Mouse (Mus musculus) spleen, adult 2 months (tissue): ENCODE measurements around the gene Eif4g3. TPM values are rescaled to one million over a fixed set of nuclear protein-coding genes. Genes with fewer than 3 reads are reported as not detected.

Experiments
- DNase-seq, 2 experiments: peaks; one replicate each; pipeline versions ENCODE4 v3.0.0 to v3.0.0-alpha.2; 2012 to 2021; ENCODE audit warnings: low spot score in 2 of 2, low read depth in 1 of 2
- H3K27ac ChIP-seq: fragments of 200-500 bp; 2 replicates; pipeline ENCODE4 v1.5.1; 2012; ENCODE audit warnings: low read length, inconsistent platforms; ENCODE audit not compliant: insufficient read depth
- H3K27me3 ChIP-seq: fragments of 200-500 bp; 2 replicates; pipeline ENCODE4 v1.6.1; 2012; ENCODE audit warnings: mild to moderate bottlenecking, moderate library complexity, low read length, inconsistent platforms; ENCODE audit not compliant: control insufficient read depth, insufficient read depth
- H3K36me3 ChIP-seq: fragments of 200-500 bp; 2 replicates; pipeline ENCODE4 v1.6.1; 2012; ENCODE audit warnings: mild to moderate bottlenecking, low read length, inconsistent platforms; ENCODE audit not compliant: control insufficient read depth, insufficient read depth
- H3K4me1 ChIP-seq: fragments of 200-500 bp; 2 replicates; pipeline ENCODE4 v1.6.1; 2011; ENCODE audit warnings: inconsistent platforms; ENCODE audit not compliant: control insufficient read depth, insufficient read depth, insufficient read length
- H3K4me3 ChIP-seq: fragments of 200-500 bp; 2 replicates; pipeline ENCODE4 v1.5.1; 2011; ENCODE audit warnings: mild to moderate bottlenecking, inconsistent platforms; ENCODE audit not compliant: insufficient read depth, insufficient read length; ENCODE audit errors: extremely low read depth
- CTCF ChIP-seq: fragments of 200-500 bp; IDR thresholded peaks from 2 replicates; pipeline ENCODE4 v1.5.1; 2011; ENCODE audit warnings: mild to moderate bottlenecking, inconsistent platforms; ENCODE audit not compliant: insufficient read depth, insufficient read length, insufficient replicate concordance; ENCODE audit errors: extremely low read depth
- POLR2A ChIP-seq: fragments of 200-500 bp; IDR thresholded peaks from 2 replicates; pipeline ENCODE4 v1.6.1; 2011; ENCODE audit warnings: low read depth, low read length, inconsistent platforms
- WGBS: fragments of 180-500 bp; shearing (Covaris S2); methylation state at CpG from one replicate; pipeline ENCODE4 v1.1.7; 2018; 5-methylcytosine and 5-hydroxymethylcytosine counted together
- polyA plus RNA-seq: library from polyadenylated mRNA; depleted of rRNA; stranded (reverse); fragments of >200 nt; gene quantifications from 2 replicates; pipeline ENCODE4 v1.2.3, GENCODE M21; 2012

Gene Eif4g3
- polyA plus RNA-seq, 1 experiment: 48.9 TPM

DNA sequence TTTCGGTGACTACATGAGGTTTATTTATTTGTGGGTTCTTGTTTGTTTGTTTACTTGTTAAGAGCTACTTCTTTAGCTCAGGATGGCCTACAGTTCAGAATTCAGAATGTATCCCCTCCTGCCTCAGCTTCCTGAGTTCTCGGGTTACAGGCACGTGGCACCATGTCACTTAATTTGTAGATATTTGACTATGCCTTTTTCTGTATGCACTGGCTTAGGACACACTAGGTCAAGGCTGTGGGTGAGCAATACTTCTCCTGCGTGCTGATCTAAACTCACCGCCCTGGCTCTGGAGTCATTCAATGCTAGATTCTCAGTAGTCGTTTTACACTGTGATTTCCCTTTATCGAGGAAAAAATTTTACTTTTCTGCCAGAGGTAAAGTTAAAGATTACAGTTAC, 227.9 kb downstream of the Eif4g3 start:
- Histone ChIP-seq H3K36me3 (peaks cover 17% of the 10 kb centered on the region), H3K4me3 (no peak overlapping the region), H3K27me3 (no peaks in the 10 kb centered on the region), H3K27ac (no peak overlapping the region), H3K4me1 (peaks cover 22% of the 10 kb centered on the region)
- DNase-seq: no peak
- WGBS: 53% methylated on average over 7 of the region's 7 CpGs
- no peak for TF ChIP-seq POLR2A
- no peak for TF ChIP-seq CTCF

- Histone ChIP-seq H3K4me1 (peaks cover 22% of the 10 kb centered on the region), H3K27me3 (no peaks in the 10 kb centered on the region)
Measured at GRCm38 (mm10) chr4:138221406-138221805, 228.6 kb downstream of the Eif4g3 start.

GRCm38 (mm10) chr4:138222396-138222795, 229.6 kb downstream of the Eif4g3 start:
- DNase-seq: no peak
- Histone ChIP-seq H3K4me3 (no peak overlapping the region), H3K36me3 (peaks cover 30% of the 10 kb centered on the region), H3K27ac (peak overlapping the region; percentile 64), H3K27me3 (no peaks in the 10 kb centered on the region), H3K4me1 (peaks cover 22% of the 10 kb centered on the region)
- 45% methylated on average over 5 of the region's 5 CpGs for WGBS
- no peak for TF ChIP-seq POLR2A
- TF ChIP-seq CTCF: no peak

More at GRCm38 (mm10) chr4:138221406-138221805, 228.6 kb downstream of the Eif4g3 start:
- no peak overlapping the region for H3K4me3 ChIP-seq
- WGBS: 67% methylated on average over 5 of the region's 5 CpGs
- H3K36me3 ChIP-seq: peaks cover 24% of the 10 kb centered on the region
- H3K27ac ChIP-seq: no peak overlapping the region; the same call in 1 of the 2 replicates
- DNase-seq: no peak
- TF ChIP-seq CTCF (no peak), POLR2A (no peak)

GRCm38 (mm10) chr4:138223623-138224022, 230.8 kb downstream of the Eif4g3 start:
- whole genome bisulfite sequencing: 29% methylated on average over 10 of the region's 10 CpGs
- H3K4me1 ChIP-seq: peaks cover 18% of the 10 kb centered on the region

DNA sequence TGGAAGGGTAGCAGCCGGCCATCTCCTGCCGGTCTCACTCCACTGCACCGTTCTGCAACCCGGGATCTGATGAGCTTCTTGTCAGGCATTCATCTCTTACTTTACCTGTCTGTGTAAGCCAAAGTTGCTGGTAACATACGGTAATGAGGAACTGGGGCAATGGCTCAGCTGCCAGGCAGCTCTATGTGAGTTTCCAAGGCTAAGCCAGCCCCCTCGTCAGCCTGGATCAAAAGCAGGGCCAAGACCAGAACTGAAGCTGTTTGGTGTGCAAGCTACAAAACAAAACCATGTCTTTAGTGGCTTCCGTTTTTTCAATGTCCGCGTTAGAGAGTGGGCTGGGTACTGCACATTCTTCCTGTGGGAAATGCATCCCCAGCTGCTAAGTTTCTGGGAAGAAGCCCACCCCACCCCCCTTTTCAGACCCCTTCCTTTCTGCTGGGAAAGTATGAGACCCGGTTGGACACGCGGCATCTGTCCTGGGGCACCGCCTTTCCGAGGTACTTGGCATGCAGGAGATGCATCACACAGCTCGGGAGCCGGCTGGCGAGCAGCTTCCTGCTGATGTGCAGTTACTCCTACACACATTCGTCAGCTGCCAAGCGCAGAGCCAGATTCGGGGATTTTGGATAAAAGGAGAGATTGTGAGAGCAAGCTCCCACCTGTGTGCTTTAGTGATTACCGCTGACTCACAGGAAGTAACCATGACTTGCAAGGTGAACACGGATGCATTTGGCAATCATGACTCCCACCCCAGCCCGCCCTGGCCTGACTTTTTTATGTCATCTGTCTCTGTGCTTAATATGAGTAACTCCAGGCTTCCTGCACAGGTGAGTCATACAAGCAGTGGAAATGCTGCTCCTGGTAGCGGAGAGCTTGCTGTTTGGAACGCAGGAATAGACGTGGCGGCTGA, 254.2 kb downstream of the Eif4g3 start:
- Histone ChIP-seq H3K4me1 (peaks cover 10% of the 10 kb centered on the region), H3K27ac (no peak overlapping the region), H3K27me3 (0 out of 2 replicates have a peak, but pooled peaks cover 4% of the 10 kb centered on the region), H3K4me3 (no peak overlapping the region), H3K36me3 (peaks cover 16% of the 10 kb centered on the region)
- no peak for TF ChIP-seq POLR2A
- no peak for TF ChIP-seq CTCF
- WGBS: 64% methylated on average over 27 of the region's 27 CpGs
- no peak for DNase-seq

More at GRCm38 (mm10) chr4:138223623-138224022, 230.8 kb downstream of the Eif4g3 start:
- no peak overlapping the region for H3K4me3 ChIP-seq
- H3K27ac ChIP-seq: peak overlapping the region; percentile 56
- no peak for DNase-seq
- TF ChIP-seq POLR2A (no peak), CTCF (no peak)
- H3K36me3 ChIP-seq: peaks cover 40% of the 10 kb centered on the region
- no peaks in the 10 kb centered on the region for H3K27me3 ChIP-seq

DNA sequence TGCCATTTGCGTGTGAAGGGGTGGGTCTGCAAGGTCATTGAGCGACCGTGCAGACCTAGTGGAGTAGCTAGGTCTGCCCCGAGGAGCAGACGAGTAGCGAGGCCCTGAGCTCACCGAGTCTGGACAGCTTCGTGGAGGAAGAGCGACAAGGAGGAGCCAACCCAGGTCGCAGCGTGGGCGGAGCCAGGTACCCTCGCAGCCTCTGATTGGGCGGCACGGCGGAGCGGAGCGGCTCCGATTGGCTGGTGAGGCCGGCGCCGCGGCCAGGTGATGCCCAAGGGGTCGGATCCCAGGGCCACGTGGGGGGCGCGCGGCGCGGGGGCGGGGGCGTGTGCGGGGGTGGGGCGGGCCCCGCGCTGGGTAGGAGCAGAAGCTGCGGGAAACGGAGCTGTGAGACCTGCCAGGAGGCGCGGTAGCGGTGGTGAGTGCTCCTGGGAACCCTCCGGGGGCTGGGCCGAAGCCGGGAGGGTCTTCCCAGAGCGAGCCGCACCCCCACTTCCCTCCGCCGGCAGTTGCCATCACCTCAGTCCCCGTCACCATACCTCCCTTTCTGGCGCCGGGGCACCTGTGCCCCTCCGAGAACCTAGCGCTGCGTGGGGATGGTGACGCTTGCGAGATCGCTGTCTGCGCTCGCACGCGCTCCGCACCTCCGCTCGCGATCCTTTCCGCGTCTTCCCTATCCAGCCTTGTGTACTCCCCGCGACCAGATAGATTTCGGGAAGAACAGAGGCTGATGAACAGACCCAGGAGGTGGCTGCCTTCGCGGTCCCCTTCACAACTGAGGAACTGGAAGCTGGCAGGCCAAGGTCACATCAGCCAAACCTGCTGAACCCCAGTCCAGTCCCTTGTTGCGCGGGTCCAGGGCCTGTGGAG, 257.5 kb downstream of the Eif4g3 start, which contains the start of the genes Sh2d5 and Kif17:
TSS of gene Sh2d5 (plus strand) at position 316 of the 873 bp plus-strand sequence.
TSS of gene Kif17 (plus strand) at position 348 of the 873 bp plus-strand sequence.
- TF ChIP-seq CTCF: no peak
- no peak for TF ChIP-seq POLR2A
- DNase-seq: peak; percentile 30 to 84
- Histone ChIP-seq H3K27me3 (0 out of 2 replicates have a peak, but pooled peaks cover 4% of the 10 kb centered on the region), H3K27ac (no peak within 1 kb of the TSS), H3K36me3 (no peaks in the 10 kb centered on the region; the same call in 1 of the 2 replicates), H3K4me1 (peaks cover 15% of the 10 kb centered on the region), H3K4me3 (peak within 1 kb of the TSS; percentile 64)
- 2% methylated on average over 60 of the region's 74 CpGs for WGBS

DNA sequence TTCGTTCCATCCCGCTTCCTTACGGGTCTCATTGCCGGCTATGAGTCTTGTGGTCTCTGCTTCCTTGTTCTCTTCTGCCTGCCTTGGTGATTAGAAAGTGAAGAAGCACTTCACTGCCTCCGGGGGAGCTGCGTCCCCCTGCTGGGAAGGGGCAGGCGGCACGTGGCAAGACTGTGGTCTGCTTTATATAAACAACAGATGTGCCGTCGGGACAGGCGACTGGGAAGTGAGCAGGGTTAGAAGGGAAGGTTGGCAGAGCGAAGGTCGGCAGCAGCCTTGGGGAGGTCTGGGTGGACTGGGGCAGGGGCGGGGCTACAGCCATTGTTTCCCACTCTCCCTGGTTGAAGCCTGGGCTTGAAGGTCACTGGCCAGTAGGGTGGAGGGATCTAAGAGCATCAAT, 259.0 kb downstream of the Eif4g3 start:
- peak overlapping the region; percentile 18; the same call in 1 of the 2 replicates for H3K4me3 ChIP-seq
- 0 out of 2 replicates have a peak, but pooled peaks cover 4% of the 10 kb centered on the region for H3K27me3 ChIP-seq
- H3K36me3 ChIP-seq: no peaks in the 10 kb centered on the region
- no peak for DNase-seq
- peaks cover 15% of the 10 kb centered on the region for H3K4me1 ChIP-seq
- under 1% methylated on average over 14 of the region's 14 CpGs for WGBS
- TF ChIP-seq POLR2A (no peak), CTCF (no peak)
- no peak overlapping the region for H3K27ac ChIP-seq
